8 mouse cellular contexts compared by ENCODE assay signal in genomic region chr2:26021561-26022257, GRCm38 (mm10). TPM values are rescaled to one million over a fixed set of nuclear protein-coding genes. Genes with fewer than 3 reads are reported as not detected.
DNase-seq lines count a peak whose midpoint lies in the region; ATAC-seq and TF ChIP-seq lines count a peak whose summit lies in the region.

Gene Ubac1 (minus strand): TSS chr2:26021747.

- H3K36me3 ChIP-seq in C2C12 (ENCODE audit: control insufficient read depth, insufficient read depth) (no peaks in the 10 kb centered on the region), myocyte (ENCODE audit: control insufficient read depth, insufficient read depth) (no peaks in the 10 kb centered on the region)
- peaks cover 51% of the 10 kb centered on the region for H3K36me3 ChIP-seq in erythroblast, embryonic 14.5 days (ENCODE audit: control insufficient read depth)
- no peaks in the 10 kb centered on the region for H3K36me3 ChIP-seq in heart, embryonic 11.5 days (ENCODE audit: control insufficient read depth, insufficient read depth, low read length)
- H3K36me3 ChIP-seq in kidney, embryonic 16.5 days (ENCODE audit: insufficient read depth, low read length) = no peaks in the 10 kb centered on the region
- H3K36me3 ChIP-seq in liver, adult 2 months (ENCODE audit: control insufficient read depth, insufficient read depth, low read length) = no peaks in the 10 kb centered on the region
- H3K36me3 ChIP-seq in splenic B cell, adult 2 months (ENCODE audit: control insufficient read depth, insufficient read depth, low read length, poor library complexity, severe bottlenecking) = no peaks in the 10 kb centered on the region

- no peaks in the 10 kb centered on the region for H3K9me3 ChIP-seq in erythroblast, embryonic 14.5 days (ENCODE audit: control insufficient read depth, low read length)
- H3K9me3 ChIP-seq in heart, embryonic 11.5 days (replicated peaks; ENCODE audit: control insufficient read depth, low read length) = no peaks in the 10 kb centered on the region
- H3K9me3 ChIP-seq in kidney, embryonic 16.5 days (ENCODE audit: low read length) = no peaks in the 10 kb centered on the region

- peak; percentile 90 for ATAC-seq in heart, embryonic 11.5 days (replicated peaks; ENCODE audit: insufficient number of reproducible peaks, low FRiP score, low TSS enrichment)
- peak; percentile 96 for ATAC-seq in kidney, embryonic 16.5 days (ENCODE audit: low FRiP score, low TSS enrichment)

- peak; percentile 83 for TF ChIP-seq POLR2A in brain, embryonic 14.5 days (IDR thresholded peaks at IDR 0.05; ENCODE audit: borderline replicate concordance, extremely low read depth, insufficient read depth, insufficient read length, poor library complexity, severe bottlenecking)
- 0 out of 2 replicates have a peak, but pooled peaks have one; percentile 13 for TF ChIP-seq POLR2A in liver, adult 2 months (IDR thresholded peaks at IDR 0.05; ENCODE audit: extremely low read depth, insufficient read depth, low read length)
- TF ChIP-seq POLR2A in myocyte (IDR thresholded peaks at IDR 0.05; ENCODE audit: insufficient read length, low read depth) = peak; percentile 75

- peak within 1 kb of the TSS; percentile 83 for H3K9ac ChIP-seq in heart, embryonic 11.5 days (ENCODE audit: low read depth, low read length)
- peak within 1 kb of the TSS; percentile 71 for H3K9ac ChIP-seq in kidney, embryonic 16.5 days (replicated peaks; ENCODE audit: low read length)
- H3K9ac ChIP-seq in liver, adult 2 months (ENCODE audit: low read depth, low read length) = peak within 1 kb of the TSS; percentile 66

- peaks cover 45% of the 10 kb centered on the region for H3K79me2 ChIP-seq in C2C12 (ENCODE audit: control insufficient read depth, insufficient read depth)
- H3K79me2 ChIP-seq in liver, adult 2 months (ENCODE audit: control insufficient read depth, insufficient read depth, low read length) = peaks cover 17% of the 10 kb centered on the region
- peaks cover 38% of the 10 kb centered on the region for H3K79me2 ChIP-seq in myocyte (ENCODE audit: control insufficient read depth, insufficient read depth)

- H3K27ac ChIP-seq in heart, embryonic 11.5 days (ENCODE audit: low read depth, low read length) = peak within 1 kb of the TSS; percentile 85
- peak within 1 kb of the TSS; percentile 90 for H3K27ac ChIP-seq in kidney, embryonic 16.5 days (ENCODE audit: low read length)
- peak within 1 kb of the TSS; percentile 89 for H3K27ac ChIP-seq in liver, adult 2 months (replicated peaks; ENCODE audit: insufficient read depth, low read depth, low read length)

- H3K4me2 ChIP-seq in heart, embryonic 11.5 days = peak within 1 kb of the TSS; percentile 76
- H3K4me2 ChIP-seq in kidney, embryonic 16.5 days (replicated peaks; ENCODE audit: low read depth, low read length) = peak within 1 kb of the TSS; percentile 88
- peak within 1 kb of the TSS; percentile 85 for H3K4me2 ChIP-seq in myocyte (ENCODE audit: low read depth)

- peak; percentile 97 for DNase-seq in brain, embryonic 14.5 days (ENCODE audit: low read depth)
- DNase-seq in liver, adult 2 months (ENCODE audit: extremely low read depth, low read depth, low spot score) = peak; percentile 86
- DNase-seq in splenic B cell, adult 2 months (ENCODE audit: low read depth, low spot score) = peak; percentile 93

- no peak for TF ChIP-seq CTCF in C2C12 (IDR thresholded peaks at IDR 0.05; ENCODE audit: control insufficient read depth, insufficient read depth, insufficient read length)
- no peak for TF ChIP-seq CTCF in brain, embryonic 14.5 days (IDR thresholded peaks at IDR 0.05; ENCODE audit: borderline replicate concordance, extremely low read depth, insufficient read depth, insufficient read length)
- TF ChIP-seq CTCF in liver, adult 2 months (IDR thresholded peaks at IDR 0.05; ENCODE audit: low read depth, low read length) = no peak

- peaks cover 34% of the 10 kb centered on the region for H3K79me3 ChIP-seq in C2C12 (ENCODE audit: low read depth)

- peaks cover 4% of the 10 kb centered on the region for H3K27me3 ChIP-seq in C2C12 (ENCODE audit: control insufficient read depth, insufficient read depth, insufficient read length)
- H3K27me3 ChIP-seq in erythroblast, embryonic 14.5 days (ENCODE audit: control insufficient read depth) = peaks cover 2% of the 10 kb centered on the region; the same call in 1 of the 2 replicates
- H3K27me3 ChIP-seq in heart, embryonic 11.5 days (ENCODE audit: control insufficient read depth, insufficient read depth, low read length) = no peaks in the 10 kb centered on the region; the same call in 1 of the 2 replicates
- H3K27me3 ChIP-seq in kidney, embryonic 16.5 days (ENCODE audit: insufficient read depth, low read length) = no peaks in the 10 kb centered on the region
- no peaks in the 10 kb centered on the region for H3K27me3 ChIP-seq in liver, adult 2 months (ENCODE audit: control insufficient read depth, insufficient read depth, low read length)
- peaks cover 10% of the 10 kb centered on the region for H3K27me3 ChIP-seq in myocyte (ENCODE audit: control insufficient read depth, insufficient read depth, insufficient read length)
- H3K27me3 ChIP-seq in splenic B cell, adult 2 months (ENCODE audit: control insufficient read depth, insufficient read depth, low read length, poor library complexity, severe bottlenecking) = no peaks in the 10 kb centered on the region

- H3K4me1 ChIP-seq in erythroblast, embryonic 14.5 days (ENCODE audit: control insufficient read depth) = peaks cover 64% of the 10 kb centered on the region
- peaks cover 21% of the 10 kb centered on the region for H3K4me1 ChIP-seq in heart, embryonic 11.5 days (ENCODE audit: control insufficient read depth, insufficient read depth, low read length)
- H3K4me1 ChIP-seq in kidney, embryonic 16.5 days (ENCODE audit: insufficient read depth, low read length) = peaks cover 13% of the 10 kb centered on the region
- H3K4me1 ChIP-seq in liver, adult 2 months (ENCODE audit: control insufficient read depth, insufficient read depth, low read length) = peaks cover 12% of the 10 kb centered on the region; the same call in 1 of the 2 replicates

- 6% methylated on average over 48 of the region's 50 CpGs for WGBS in heart, embryonic 11.5 days (ENCODE audit: insufficient replicate concordance)
- 6% methylated on average over 47 of the region's 50 CpGs for WGBS in kidney, embryonic 16.5 days
- WGBS in liver, adult 2 months = 5% methylated on average over 50 of the region's 50 CpGs

- H3K4me3 ChIP-seq in C2C12 (ENCODE audit: insufficient read depth, poor library complexity, severe bottlenecking) (peak within 1 kb of the TSS; percentile 75), myocyte (peak within 1 kb of the TSS; percentile 75)
- H3K4me3 ChIP-seq in erythroblast, embryonic 14.5 days (replicated peaks) = peak within 1 kb of the TSS; percentile 83
- H3K4me3 ChIP-seq in heart, embryonic 11.5 days (ENCODE audit: low read depth, low read length) = peak within 1 kb of the TSS; percentile 62
- H3K4me3 ChIP-seq in kidney, embryonic 16.5 days (ENCODE audit: low read length) = peak within 1 kb of the TSS; percentile 73
- H3K4me3 ChIP-seq in liver, adult 2 months (ENCODE audit: insufficient read depth, low read depth, low read length) = peak within 1 kb of the TSS; percentile 67

- H3ac ChIP-seq in C2C12 (ENCODE audit: control insufficient read depth, insufficient read length, low read depth) (peak within 1 kb of the TSS; percentile 94), myocyte (ENCODE audit: control insufficient read depth, insufficient read length) (peak within 1 kb of the TSS; percentile 25)

TF ChIP-seq in C2C12, 6 proteins besides CTCF, POLR2A, EP300 and RAD21:
- TF ChIP-seq MYOD1 (IDR thresholded peaks at IDR 0.05; ENCODE audit: control insufficient read depth, insufficient read length, low read depth) = no peak
- no peak for TF ChIP-seq USF1 (IDR thresholded peaks at IDR 0.05; ENCODE audit: low read depth)
- TF ChIP-seq MYOG (IDR thresholded peaks at IDR 0.05; ENCODE audit: control insufficient read depth, extremely low read depth, insufficient read length) = no peak
- TF ChIP-seq FOSL1 (IDR thresholded peaks at IDR 0.05; ENCODE audit: insufficient read depth, low read length, poor library complexity, severe bottlenecking) = no peak
- no peak for TF ChIP-seq CEBPB (IDR thresholded peaks at IDR 0.05; ENCODE audit: low read depth)
- TF ChIP-seq MAX (IDR thresholded peaks at IDR 0.05) = no peak

TF ChIP-seq in myocyte, 11 proteins besides CTCF, POLR2A, EP300 and RAD21:
- TF ChIP-seq MAX (IDR thresholded peaks at IDR 0.05; ENCODE audit: low read depth) = no peak
- peak; percentile 73 for TF ChIP-seq POLR2AphosphoS2 (IDR thresholded peaks at IDR 0.05; ENCODE audit: insufficient read length, low read depth)
- no peak for TF ChIP-seq USF1 (IDR thresholded peaks at IDR 0.05; ENCODE audit: low read depth)
- peak in 1 of 3 experiments; percentile 31 for TF ChIP-seq MYOD1 (IDR thresholded peaks at IDR 0.05; ENCODE audit: control insufficient read depth in 1 of 3, insufficient read length in 2 of 3, low read depth in 2 of 3)
- no peak for TF ChIP-seq REST (IDR thresholded peaks at IDR 0.05; ENCODE audit: insufficient read depth, insufficient read length)
- TF ChIP-seq TCF3 (IDR thresholded peaks at IDR 0.05; ENCODE audit: insufficient read length, low read depth) = no peak
- TF ChIP-seq TCF12 (IDR thresholded peaks at IDR 0.05; ENCODE audit: insufficient read depth, poor library complexity, severe bottlenecking) = no peak
- TF ChIP-seq SRF (IDR thresholded peaks at IDR 0.05; ENCODE audit: control insufficient read depth, insufficient read length, low read depth) = no peak
- no peak for TF ChIP-seq CEBPB (IDR thresholded peaks at IDR 0.05; ENCODE audit: insufficient read depth, poor library complexity, severe bottlenecking)
- TF ChIP-seq MYOG (IDR thresholded peaks at IDR 0.05; ENCODE audit: control insufficient read depth in 1 of 3, insufficient read depth in 1 of 3, insufficient read length in 2 of 3, low read depth in 2 of 3) = no peak
- no peak for TF ChIP-seq E2F4 (IDR thresholded peaks at IDR 0.05; ENCODE audit: insufficient read depth)

RNA-seq across cellular contexts. Expression of gene Ubac1, which starts in this region (rescaled TPM):
- polyA plus RNA-seq in C2C12 (2012; fragmentation: generic; extraction: Trizol) = 60.6 TPM
- polyA plus RNA-seq in brain, embryonic 14.5 days (2012; rRNA removed) = 95.7 and 96.3 TPM in 2 replicates
- polyA plus RNA-seq in erythroblast, embryonic 14.5 days (2012) = 155 and 250 TPM in 2 replicates
- polyA plus RNA-seq in heart, embryonic 11.5 days (2014; fragmentation: Nextera tagmentation; extraction: Ambion mirVana) = 136 and 141 TPM in 2 replicates
- 83.6 and 88.5 TPM in 2 replicates for polyA plus RNA-seq in kidney, embryonic 16.5 days (2015; fragmentation: Nextera tagmentation; extraction: Ambion mirVana)
- 25.4 and 28.4 TPM in 2 replicates for total RNA-seq in liver, adult 2 months (2014; rRNA removed)
- polyA plus RNA-seq in liver, adult 2 months (2012; rRNA removed) = 22.4 and 23.9 TPM in 2 replicates
- polyA plus RNA-seq in myocyte (2012; fragmentation: generic; extraction: Trizol) = 128 TPM

Comparison
In these comparisons a context has a peak if more than half of its experiments do, and no peak if none do; other contexts are left out.
1. Peak in every context shown above with its lines: DNase-seq, ATAC-seq, H3K4me3 ChIP-seq and H3K27ac ChIP-seq.
2. POLR2A ChIP-seq: peak in every context shown above with its lines; median percentile 83 in brain, embryonic 14.5 days; 75 in myocyte; 13 in liver, adult 2 months.